Mouse (Mus musculus): ENCODE data around the gene Ptpra.

Gene Ptpra

GRCm38 (mm10) chr2:130449794-130450433, at the start of gene Ptpra:
Gene Ptpra, plus strand, starts transcription at chr2:130450278.
- ChIA-PET POLR2A (interaction anchor here in 2 of 4 experiments (1.0 kb wide), 2 partner anchors 42 to 161 kb away, joined by 4 read pairs; no protein-coding TSS in a partner anchor), CTCF (no interaction called here)

GRCm38 (mm10) chr2:130401891-130402290, 48.2 kb upstream of the Ptpra start:
- CTCF ChIA-PET, result interaction anchor here in 2 of 4 experiments (0.7 to 0.8 kb wide), 3 partner anchors 10 to 13 kb away, joined by 3 read pairs; no protein-coding TSS in a partner anchor

GRCm38 (mm10) chr2:130404939-130405338, 45.1 kb upstream of the Ptpra start, which contains the start of the genes Gm28372 and 1700020A23Rik:
Gene Gm28372, plus strand, starts transcription at chr2:130405239.
Gene 1700020A23Rik, plus strand, starts transcription at chr2:130405259.
- POLR2A ChIA-PET, result interaction anchor here in 2 of 4 experiments (0.6 to 1.8 kb wide), 3 partner anchors 10 to 124 kb away, joined by 3 to 6 read pairs (median 3); no protein-coding TSS in a partner anchor
- CTCF ChIA-PET, result no interaction called here

More at GRCm38 (mm10) chr2:130401891-130402290, 48.2 kb upstream of the Ptpra start:
- POLR2A ChIA-PET, result no interaction called here

GRCm38 (mm10) chr2:130406178-130406577, 43.9 kb upstream of the Ptpra start, which contains the start of gene Tmem239:
Gene Tmem239, plus strand, starts transcription at chr2:130406478.
- POLR2A ChIA-PET, result interaction anchor here in 2 of 4 experiments (0.6 to 2.0 kb wide), 8 partner anchors 11 to 117 kb away, joined by 3 to 8 read pairs (median 4); partner anchors contain the start of genes Pced1a (in 1 of the 2) and Vps16 (in 1 of the 2)

GRCm38 (mm10) chr2:130408194-130408593, 41.9 kb upstream of the Ptpra start:
- POLR2A ChIA-PET, result interaction anchor here in 3 of 4 experiments (0.6 to 1.6 kb wide), 8 partner anchors 11 to 616 kb away, joined by 3 to 4 read pairs (median 3); partner anchors contain the start of genes Cpxm1 (in 1 of the 3) and Idh3b (in 1 of the 3)
- CTCF ChIA-PET, result interaction anchor here in 3 of 4 experiments (0.5 to 1.9 kb wide), 8 partner anchors 11 to 347 kb away, joined by 3 to 7 read pairs (median 3); partner anchors contain the start of genes Pced1a (in 2 of the 3) and Vps16 (in 1 of the 3)

More at GRCm38 (mm10) chr2:130406178-130406577, 43.9 kb upstream of the Ptpra start, which contains the start of gene Tmem239:
- CTCF ChIA-PET, result interaction anchor here in 2 of 4 experiments (0.8 to 1.6 kb wide), 4 partner anchors 15 to 117 kb away, joined by 3 read pairs; no protein-coding TSS in a partner anchor

- ChIA-PET CTCF (interaction anchor here (0.5 to 3.2 kb wide), 40 partner anchors 8 to 1637 kb away, joined by 3 to 26 read pairs (median 4); partner anchors contain the start of genes Pced1a (in 2 of the 4), Vps16 (in 2 of the 4) and Cpxm1 (in 1 of the 4)), POLR2A (interaction anchor here in 3 of 4 experiments (0.6 to 4.8 kb wide), 13 partner anchors 9 to 185 kb away, joined by 3 to 28 read pairs (median 4); partner anchors contain the start of genes Pced1a (in 3 of the 3), Vps16 (in 3 of the 3), Cpxm1 (in 1 of the 3) and Idh3b (in 1 of the 3))
Measured at GRCm38 (mm10) chr2:130411558-130412495, 38.3 kb upstream of the Ptpra start.

- ChIA-PET POLR2A (interaction anchor here in 3 of 4 experiments (0.9 to 4.8 kb wide), 8 partner anchors 8 to 137 kb away, joined by 3 to 28 read pairs (median 5); partner anchors contain the start of genes Pced1a (in 3 of the 3), Vps16 (in 3 of the 3) and Cpxm1 (in 1 of the 3)), CTCF (interaction anchor here (0.6 to 3.2 kb wide), 20 partner anchors 9 to 166 kb away, joined by 3 to 26 read pairs (median 5); partner anchors contain the start of genes Pced1a (in 2 of the 4) and Vps16 (in 1 of the 4))
Measured at GRCm38 (mm10) chr2:130412775-130413174, 37.3 kb upstream of the Ptpra start.

GRCm38 (mm10) chr2:130414094-130414856, 35.8 kb upstream of the Ptpra start:
- CTCF ChIA-PET, result interaction anchor here in 2 of 4 experiments (0.9 to 3.2 kb wide), 5 partner anchors 8 to 25 kb away, joined by 3 to 26 read pairs (median 3); partner anchors contain the start of gene Vps16 (in 1 of the 2)
- POLR2A ChIA-PET, result interaction anchor here in 1 of 4 experiments (4.8 kb wide), 1 partner anchor 9 kb away, joined by 28 read pairs; the partner anchor contains the start of genes Pced1a and Vps16

- ChIA-PET POLR2A (interaction anchor here in 3 of 4 experiments (0.6 to 4.2 kb wide), 24 partner anchors 10 to 1374 kb away, joined by 3 to 28 read pairs (median 4); partner anchors contain the start of genes Mrps26 (in 3 of the 3), Ddrgk1 (in 1 of the 3), Idh3b (in 1 of the 3) and Nop56 (in 1 of the 3)), CTCF (interaction anchor here in 3 of 4 experiments (0.7 to 2.8 kb wide), 7 partner anchors 7 to 60 kb away, joined by 3 to 10 read pairs (median 3); no protein-coding TSS in a partner anchor)
Measured at GRCm38 (mm10) chr2:130421781-130422620, 28.1 kb upstream of the Ptpra start.

- POLR2A ChIA-PET, result interaction anchor here (0.7 to 4.2 kb wide), 45 partner anchors 9 to 836 kb away, joined by 3 to 28 read pairs (median 5); partner anchors contain the start of genes Mrps26 (in 3 of the 4), Ddrgk1 (in 2 of the 4), Ebf4 (in 2 of the 4) and Nop56 (in 2 of the 4)
- CTCF ChIA-PET, result interaction anchor here in 3 of 4 experiments (0.7 to 2.8 kb wide), 14 partner anchors 9 to 1899 kb away, joined by 3 to 10 read pairs (median 4); partner anchors contain the start of gene Mrps26 (in 1 of the 3)
Measured at GRCm38 (mm10) chr2:130423397-130424125, 26.5 kb upstream of the Ptpra start.

GRCm38 (mm10) chr2:130424126-130424853, 25.8 kb upstream of the Ptpra start, which contains the start of the genes Vps16 and Pced1a:
Gene Vps16, plus strand, starts transcription at chr2:130424339.
Gene Pced1a, minus strand, starts transcription at chr2:130424701.
- ChIA-PET CTCF (interaction anchor here (0.5 to 2.5 kb wide), 18 partner anchors 9 to 1900 kb away, joined by 3 to 10 read pairs (median 3); partner anchors contain the start of gene Mrps26 (in 1 of the 4)), POLR2A (interaction anchor here (0.7 to 4.2 kb wide), 46 partner anchors 8 to 836 kb away, joined by 3 to 28 read pairs (median 4); partner anchors contain the start of genes Mrps26 (in 3 of the 4), Nop56 (in 3 of the 4), Ddrgk1 (in 2 of the 4) and Ebf4 (in 2 of the 4))

GRCm38 (mm10) chr2:130425112-130425511, 25.0 kb upstream of the Ptpra start:
- CTCF ChIA-PET, result interaction anchor here in 3 of 4 experiments (0.6 to 2.5 kb wide), 7 partner anchors 8 to 139 kb away, joined by 3 to 10 read pairs (median 5); partner anchors contain the start of gene Mrps26 (in 1 of the 3)
- POLR2A ChIA-PET, result interaction anchor here in 3 of 4 experiments (0.6 to 4.2 kb wide), 20 partner anchors 8 to 837 kb away, joined by 3 to 28 read pairs (median 4); partner anchors contain the start of genes Nop56 (in 2 of the 3), Ddrgk1 (in 1 of the 3), Idh3b (in 1 of the 3) and Mrps26 (in 1 of the 3)

- ChIA-PET CTCF (interaction anchor here in 1 of 4 experiments (0.8 kb wide), 1 partner anchor 19 kb away, joined by 3 read pairs; no protein-coding TSS in a partner anchor), POLR2A (interaction anchor here in 1 of 4 experiments (1.0 kb wide), 1 partner anchor 24 kb away, joined by 3 read pairs; the partner anchor contains the start of gene Tmem239)
Measured at GRCm38 (mm10) chr2:130429851-130430250, 20.2 kb upstream of the Ptpra start.
